Mouse (Mus musculus) induced T-regulatory cell, adult 2 months (primary cell): ENCODE data around the gene Sfta2.
A peak's percentile ranks its signal among the peaks of the same experiment; 100 is the strongest.

Experiments used
- DNase-seq: peaks from one replicate; pipeline ENCODE4 v3.0.0-alpha.2; 2012; ENCODE audit warnings: low read depth

The Sfta2 gene

DNA sequence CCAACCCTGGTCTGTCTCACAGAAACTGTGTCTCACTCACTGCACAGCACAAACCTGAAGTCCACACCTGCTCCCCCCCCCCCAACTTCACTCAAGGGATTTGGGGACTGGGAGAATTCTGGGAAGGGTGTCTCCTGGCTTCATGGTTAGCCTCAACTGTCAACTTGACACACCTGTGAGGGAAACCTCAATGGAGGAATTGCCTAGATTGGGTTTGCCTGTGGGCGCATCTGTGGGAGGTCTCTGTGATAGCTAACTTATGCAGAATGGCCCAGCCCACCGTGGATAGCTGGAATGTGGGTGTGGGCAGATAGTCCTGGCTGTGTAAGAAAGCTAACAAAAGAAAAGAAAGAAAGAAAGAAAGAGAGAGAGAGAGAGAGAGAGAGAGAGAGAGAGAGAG lies at the start of gene Sfta2:
Sfta2 (plus strand) TSS at position 301 of the 400 bp plus-strand sequence.
- DNase-seq = no peak

DNA sequence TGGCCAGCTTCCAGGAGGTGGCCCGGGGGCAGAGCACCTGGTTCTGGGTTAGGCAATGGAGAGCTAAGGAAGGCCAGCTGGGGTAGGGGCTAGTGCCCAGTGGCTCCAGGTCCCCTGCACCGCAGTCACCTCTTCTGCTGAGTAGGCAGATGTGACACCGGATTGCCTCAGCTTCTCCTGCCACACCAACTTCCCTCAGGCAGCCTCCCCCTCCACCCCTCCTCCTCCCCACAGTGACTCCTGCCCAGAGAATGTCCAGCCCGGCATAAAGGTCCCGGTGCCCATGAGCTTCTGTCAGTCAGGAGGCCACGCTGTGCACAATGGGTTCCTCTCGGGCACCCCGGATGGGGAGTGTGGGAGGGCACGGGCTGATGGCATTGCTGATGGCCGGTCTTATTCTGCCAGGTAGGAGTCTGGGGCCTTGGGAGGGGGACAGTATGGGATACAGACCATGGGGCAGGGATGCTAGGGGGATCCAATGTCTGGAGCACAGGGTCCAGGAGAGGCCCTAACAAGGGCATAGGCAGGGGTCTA lies 49.4 kb upstream of the Sfta2 start, which contains the start of gene Cdsn:
Cdsn (plus strand) TSS at position 248 of the 534 bp plus-strand sequence.
- DNase-seq = no peak

DNA sequence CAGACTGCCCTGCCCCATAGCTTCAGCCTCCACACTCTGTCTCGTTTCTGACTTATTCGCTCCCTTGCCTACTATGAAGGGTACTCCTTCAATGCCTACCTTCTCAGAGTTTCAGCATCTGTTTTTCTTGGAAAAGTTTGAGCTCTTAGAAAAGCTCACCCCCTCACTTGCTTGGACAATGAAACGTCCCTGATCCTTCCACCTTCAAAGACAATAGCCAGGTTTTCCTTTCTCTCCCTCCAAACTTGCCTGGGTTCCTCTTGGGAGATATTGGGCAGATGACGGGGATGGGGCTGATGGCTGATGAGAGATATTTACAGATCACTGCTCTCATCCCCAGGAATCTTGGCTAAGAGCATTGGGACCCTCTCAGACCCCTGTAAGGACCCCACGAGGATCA lies 47.0 kb upstream of the Sfta2 start:
- no peak for DNase-seq

DNA sequence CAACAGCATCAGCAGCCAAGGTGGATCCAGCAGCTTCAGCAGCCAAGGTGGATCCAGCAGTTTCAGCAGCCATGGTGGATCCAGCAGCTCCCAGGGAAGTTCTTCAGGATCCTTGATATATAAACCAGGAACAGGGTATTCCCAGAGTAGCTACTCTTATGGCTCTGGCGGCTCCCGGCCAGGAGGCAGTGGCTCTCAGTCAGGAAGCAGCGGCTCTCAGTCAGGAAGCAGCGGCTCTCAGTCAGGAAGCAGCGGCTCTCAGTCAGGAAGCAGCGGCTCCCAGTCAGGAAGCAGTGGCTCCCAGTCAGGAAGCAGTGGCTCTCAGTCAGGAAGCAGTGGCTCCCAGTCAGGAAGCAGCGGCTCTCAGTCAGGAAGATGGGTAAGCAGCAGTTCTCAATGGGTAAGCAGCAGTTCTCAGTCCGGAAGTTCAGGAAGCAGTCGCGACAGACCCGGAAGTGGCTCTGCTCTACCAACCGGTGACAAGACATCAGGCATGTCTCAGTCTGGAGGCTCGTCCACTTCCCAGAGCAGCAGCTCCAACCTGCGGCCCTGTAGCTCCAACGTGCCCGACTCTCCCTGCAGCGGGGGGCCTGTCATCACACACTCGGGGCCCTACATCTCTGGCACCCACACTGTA lies 46.5 kb upstream of the Sfta2 start:
- no peak for DNase-seq

DNA sequence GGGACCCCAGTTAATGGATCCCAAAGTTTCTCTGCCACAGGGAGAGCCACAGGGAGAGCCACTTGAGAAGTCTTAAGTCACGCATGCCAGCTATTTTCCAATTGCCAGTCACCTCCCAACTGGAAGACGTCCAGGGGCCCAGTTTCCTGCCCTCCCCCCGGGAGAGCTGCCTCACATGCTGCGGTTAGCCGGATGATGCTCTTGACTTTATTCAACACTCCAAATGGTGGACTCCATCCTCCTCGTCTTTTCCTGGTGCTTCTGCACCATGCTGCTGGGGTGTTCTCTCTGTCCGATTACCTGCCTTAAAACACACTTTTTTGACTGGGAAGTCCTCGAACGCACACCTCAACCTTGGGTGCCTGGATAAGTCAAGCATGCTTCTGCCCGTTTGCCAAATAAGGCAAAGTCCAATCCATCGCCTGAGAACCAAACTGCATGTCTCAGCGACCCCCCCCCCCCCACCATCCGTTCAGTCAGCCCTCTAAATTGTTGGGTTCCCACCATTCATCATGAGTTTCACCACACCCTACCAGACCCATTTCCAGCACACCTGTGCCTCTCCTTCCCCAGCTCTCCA lies 45.1 kb upstream of the Sfta2 start:
- DNase-seq = no peak

DNA sequence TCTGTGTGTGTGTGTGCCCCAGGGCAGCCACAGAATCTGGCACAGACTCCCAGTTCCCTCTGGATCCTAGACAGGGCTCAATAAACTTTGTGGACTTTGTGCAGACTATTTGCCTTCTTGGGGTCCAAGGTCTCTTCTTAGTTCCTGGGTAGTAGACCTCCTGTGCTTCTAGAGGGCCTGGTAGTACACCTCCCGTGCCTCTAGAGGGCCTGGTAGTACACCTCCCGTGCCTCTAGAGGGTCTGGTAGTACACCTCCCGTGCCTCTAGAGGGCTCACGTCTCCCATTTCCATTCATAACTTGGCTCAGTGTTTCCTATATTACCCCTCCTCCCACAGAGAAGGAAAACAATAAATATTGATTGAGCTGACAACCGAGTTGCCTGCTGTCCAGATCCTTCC lies 44.5 kb upstream of the Sfta2 start:
- DNase-seq = peak; percentile 81

DNA sequence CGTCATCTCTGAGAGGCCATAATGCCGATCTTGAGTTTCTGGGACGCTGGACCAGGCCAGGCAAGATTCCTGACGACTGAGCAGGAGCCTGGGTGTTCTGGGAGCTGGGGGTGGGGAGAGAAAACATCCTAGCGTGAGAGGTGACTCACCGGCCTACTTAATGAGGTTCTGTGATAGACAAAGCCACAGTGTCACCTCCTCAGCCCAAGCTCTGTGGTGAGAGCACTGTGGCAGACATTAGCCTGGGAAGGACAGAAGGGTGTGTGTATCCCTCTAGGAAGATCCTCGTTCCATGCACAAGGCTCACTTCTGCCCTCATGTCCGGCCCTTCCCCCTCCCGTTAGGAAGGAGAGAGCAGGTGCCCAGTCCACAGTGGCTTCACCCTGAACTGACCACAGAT lies 44.0 kb upstream of the Sfta2 start:
- DNase-seq = no peak

DNA sequence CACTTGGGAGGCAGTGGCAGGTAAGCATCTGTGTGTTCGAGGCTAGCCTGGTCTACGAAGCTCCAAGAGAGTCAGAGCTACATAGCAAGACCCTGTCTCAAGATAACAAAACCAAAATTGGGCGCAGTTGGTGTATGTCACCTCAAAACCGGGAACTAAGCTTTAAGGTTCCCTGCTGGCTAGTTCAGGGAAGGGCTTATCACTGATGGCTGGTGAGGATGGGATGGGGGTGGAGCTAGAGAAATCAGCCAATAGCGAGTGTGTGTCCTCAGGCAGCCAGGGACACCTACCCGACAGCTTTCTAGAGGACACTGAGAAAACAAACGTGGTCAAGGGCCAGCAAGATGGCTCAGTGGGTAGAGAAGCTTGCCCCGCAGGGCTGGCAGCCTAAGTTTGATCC lies 43.1 kb upstream of the Sfta2 start:
- DNase-seq = no peak

DNA sequence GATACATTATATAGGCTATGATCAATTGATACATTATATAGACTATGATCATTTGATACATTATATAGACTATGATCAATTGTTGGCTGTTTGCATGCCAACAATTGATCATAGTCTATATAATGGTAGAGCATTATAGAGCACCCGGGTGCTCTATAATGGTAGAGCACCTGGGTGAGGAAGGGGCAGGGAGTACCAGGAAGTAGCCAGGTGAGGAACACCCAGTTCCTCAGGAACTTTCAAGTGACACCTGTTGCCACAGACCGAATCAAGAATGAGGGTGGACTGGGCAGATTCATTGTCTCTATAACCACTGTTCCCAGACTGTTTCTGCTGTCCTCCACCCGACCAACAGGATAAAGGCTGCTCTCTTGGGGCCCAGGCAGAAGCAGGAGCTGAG lies 34.2 kb upstream of the Sfta2 start, which contains the start of gene 2300002M23Rik:
2300002M23Rik (plus strand) TSS at position 301 of the 400 bp plus-strand sequence.
- DNase-seq = no peak

DNA sequence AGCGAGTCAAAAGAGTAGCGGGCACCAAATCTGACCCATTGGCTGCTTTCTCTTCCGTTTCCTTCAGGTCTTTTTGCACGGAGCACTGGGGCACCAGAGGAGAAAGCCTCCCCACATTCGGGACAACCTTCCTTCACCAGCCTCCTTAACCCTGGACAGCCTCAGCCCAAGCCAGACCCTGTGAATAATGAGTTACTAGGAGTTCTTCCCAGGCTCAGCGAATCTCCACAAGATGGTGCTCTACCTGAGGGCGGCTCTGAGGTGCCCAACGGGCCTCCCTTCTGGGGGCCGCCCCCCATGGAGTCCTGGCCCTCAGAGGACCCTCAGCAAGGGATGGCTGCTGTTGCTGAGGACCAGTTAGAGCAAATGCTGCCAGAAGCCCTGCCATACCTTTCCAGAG lies 33.6 kb upstream of the Sfta2 start:
- no peak for DNase-seq

DNA sequence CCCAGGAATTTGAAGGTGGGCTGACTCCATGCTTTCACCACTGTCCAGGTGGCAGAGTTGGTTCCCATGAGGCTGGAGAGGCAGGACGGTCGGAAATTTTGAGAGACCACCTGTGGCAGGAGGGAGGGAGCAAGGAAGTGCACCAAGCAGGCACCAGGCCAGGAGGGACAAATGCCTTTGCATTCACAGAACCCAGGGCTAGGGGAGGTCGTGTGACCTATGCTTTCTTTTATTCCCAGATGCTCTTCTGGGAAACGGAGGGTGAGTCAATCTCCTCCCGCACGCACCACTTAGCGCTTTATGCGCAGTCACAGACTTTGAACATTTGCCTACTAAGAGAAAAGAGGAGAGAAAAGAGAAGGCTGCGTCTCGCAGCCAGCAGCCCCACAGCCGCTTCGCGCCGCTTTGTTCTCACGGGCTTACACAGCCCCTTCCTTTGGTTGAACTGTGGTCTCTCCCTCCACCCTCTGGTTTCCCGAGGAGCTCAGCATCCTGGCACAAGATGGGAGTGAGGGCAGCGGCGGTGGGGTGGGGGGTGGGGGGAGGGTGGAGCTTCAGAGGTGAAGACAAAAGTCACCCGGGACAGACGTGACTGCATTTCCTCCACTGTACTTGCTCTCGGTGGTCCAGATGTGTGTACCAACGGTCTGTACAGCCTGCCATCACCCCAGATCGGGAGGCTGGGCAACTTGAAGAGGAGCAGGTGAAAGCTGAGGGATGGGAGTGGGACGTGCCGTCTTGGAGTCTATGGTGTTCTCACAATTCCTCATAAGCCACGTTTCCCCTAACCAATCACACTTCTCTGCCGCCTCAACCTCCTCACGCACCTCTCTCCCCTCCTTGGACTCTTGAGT lies 32.0 kb upstream of the Sfta2 start:
- no peak for DNase-seq

DNA sequence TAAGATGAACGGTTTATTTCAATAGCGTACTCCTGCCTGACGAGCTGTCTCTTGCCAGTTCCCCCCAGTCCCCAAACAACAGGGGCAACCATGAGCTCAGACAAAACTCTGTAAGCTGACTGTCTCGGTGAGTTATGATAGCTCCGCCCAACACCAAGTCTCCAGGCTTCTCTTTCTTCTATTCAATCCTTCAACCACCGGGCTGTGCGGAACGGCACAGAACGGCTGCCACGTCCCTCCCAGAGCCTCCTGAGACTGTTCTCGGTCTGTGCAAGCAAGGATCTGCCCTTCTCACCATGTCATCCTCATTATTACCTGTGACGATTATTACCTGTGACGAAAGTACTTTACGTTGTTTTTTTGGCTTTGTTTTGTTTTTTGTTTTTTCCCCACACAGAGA lies 30.5 kb upstream of the Sfta2 start:
- no peak for DNase-seq

DNA sequence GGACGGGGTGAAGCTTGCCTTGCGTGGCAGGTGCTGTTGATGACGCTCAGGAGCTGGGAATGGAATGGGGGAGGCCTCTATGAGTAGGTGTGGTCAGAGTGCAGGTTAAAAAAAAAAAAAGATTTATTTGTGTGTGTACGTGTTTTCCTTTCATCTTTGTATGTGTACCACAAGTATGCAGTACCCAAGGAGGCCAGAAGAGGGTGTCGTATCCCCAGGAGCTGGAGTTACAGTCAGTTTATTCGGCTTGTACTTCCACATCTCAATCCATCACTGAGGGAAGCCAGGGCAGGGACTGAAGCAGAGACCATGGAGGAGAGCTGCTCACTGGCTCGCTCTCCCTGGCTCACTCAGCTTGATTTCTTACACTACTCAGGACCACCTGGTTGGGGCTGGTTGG lies 29.9 kb upstream of the Sfta2 start:
- no peak for DNase-seq

DNA sequence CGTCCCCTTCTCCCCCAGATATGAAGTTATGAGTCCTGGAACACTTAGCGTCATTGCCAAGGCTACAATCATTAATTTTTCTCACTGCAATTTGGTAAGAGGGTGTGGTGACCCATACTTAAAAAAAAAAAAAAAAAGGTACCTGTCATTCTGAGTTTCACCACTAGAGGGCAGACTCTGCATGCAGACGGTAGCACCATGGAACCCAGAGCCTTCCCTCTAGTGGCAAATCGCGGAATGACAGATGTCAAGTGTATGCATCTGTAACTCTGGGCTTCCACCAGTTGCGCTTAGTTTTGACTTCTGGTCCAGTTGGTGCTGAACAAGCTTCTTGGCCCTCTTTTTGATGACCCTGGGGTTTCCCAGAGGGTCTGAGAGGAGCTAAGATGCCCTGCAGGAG lies 23.1 kb upstream of the Sfta2 start:
- DNase-seq = peak; percentile 97

DNA sequence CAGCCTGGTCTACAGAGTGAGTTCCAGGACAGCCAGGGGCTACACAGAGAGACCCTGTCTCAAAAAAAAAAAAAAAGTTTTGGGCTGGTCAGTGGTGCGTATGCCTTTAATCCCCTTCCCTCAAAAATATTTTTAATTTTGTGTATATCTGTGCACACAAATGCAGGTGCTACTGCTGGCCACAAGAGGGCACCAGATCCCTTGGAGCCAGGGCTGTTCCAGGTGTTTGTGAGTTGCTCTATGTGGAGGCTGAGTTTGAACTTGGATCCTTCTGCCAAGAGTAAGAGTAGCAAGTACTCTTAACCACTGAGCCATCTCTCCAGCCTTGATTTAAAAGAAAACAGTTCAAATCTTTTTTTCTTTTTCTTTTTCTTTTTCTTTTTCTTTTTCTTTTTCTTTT lies 18.4 kb upstream of the Sfta2 start:
- peak; percentile 55 for DNase-seq

DNA sequence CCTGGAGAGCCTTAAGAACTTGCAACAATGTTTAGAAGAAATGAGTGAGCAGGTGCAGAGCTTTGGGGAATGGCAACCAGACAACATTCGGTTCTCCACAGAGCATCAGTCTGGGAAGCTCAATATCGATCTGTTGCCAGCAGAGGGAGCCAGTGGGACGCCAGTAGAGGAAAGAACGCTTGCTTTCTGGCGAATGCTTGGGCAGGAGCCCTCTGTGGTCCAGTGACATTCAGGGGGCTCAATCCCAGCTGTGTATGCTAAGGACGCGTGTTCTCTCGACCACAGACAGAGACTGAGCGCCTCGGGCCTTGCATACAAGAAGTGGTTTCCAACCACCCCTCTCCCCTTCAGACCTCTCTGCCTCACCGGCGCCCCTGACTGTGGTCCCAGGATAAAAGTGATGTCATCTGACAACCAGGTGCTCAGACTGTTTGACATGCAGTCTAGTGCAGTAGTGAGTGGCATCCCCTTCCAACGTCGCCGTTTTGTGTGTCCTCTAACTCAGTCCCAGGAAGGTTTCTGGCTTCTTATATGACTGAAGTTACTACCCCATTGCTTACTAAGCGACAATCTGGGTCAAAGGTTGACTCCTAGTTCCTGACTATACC lies 16.9 kb upstream of the Sfta2 start:
- DNase-seq = peak; percentile 87

DNA sequence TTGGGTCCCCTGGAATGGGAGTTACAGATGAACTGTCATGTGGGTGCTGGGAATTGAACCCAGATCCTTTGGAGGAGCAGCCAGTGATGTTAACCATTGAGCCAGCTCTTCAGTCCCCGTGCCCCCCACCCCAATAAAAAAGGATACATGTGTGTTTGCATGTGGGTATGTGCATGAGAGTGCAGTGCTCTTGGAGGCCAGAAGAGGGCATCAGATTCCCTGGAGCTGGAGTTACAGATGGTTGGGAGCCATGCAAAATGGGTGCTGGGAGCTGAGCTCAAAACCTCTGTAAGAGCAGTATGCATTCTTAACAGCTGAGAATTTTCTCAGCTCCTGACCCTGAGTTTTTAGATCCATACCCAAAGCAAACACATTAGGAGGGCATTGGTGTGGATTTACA lies 14.1 kb upstream of the Sfta2 start:
- DNase-seq = no peak

DNA sequence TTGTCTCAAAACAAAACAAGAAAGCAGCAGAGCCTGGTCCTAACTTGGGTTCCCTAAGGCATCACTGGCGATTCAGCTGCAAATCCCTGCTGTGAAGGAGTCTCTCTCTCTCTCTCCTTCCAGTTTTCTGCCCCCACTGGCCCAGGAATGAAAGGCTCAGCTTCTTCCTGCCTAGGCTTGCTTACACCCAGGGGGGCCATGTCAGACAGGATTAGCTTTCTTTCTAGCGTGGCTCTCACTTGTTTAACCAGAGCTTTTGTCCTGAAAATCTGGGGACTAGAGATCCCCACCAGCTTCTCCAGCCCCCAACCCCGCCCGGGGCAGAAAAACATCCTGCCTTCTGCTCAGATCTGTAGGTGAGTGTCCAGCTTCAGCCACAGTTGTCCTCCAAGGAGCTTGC lies 13.0 kb upstream of the Sfta2 start:
- DNase-seq = no peak

DNA sequence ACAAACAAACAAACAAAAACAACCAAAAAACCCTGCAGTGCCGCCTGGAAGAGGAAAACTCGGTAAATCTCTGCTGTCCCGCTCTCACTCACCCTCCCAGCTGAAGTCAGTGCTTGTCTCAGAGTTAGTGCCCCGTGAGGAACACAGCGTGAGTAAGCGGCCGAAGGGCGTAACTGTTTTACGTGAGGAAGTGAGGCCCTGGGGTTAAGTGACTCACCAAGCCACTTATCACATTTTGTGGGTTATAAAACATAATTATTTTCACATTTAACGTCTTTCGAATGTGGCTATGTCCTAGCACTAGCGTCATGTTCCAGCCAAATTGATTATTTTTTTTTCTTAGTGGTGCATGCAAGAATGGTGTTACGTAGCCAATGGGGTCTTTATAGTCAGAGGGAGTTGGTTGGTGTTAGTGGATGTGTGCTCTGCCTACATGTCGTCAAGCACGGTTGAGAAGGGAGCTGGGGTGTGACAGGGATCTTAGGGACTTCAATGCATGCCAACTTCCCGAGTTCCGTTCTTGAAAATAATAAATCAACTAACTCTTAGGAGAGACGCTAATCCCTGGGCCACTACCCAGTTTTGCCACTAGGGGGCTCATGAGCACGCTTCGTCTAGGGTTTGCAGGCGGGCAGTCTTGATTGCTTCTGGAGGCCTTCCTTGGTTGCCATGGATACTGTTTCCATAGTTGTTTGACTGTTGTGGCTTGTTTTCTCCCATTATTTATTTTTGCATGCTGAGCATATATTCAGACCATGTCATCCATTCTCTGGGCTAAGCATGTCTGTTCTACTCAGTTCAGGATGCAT lies 10.7 kb upstream of the Sfta2 start:
- DNase-seq = peak; percentile 90

DNA sequence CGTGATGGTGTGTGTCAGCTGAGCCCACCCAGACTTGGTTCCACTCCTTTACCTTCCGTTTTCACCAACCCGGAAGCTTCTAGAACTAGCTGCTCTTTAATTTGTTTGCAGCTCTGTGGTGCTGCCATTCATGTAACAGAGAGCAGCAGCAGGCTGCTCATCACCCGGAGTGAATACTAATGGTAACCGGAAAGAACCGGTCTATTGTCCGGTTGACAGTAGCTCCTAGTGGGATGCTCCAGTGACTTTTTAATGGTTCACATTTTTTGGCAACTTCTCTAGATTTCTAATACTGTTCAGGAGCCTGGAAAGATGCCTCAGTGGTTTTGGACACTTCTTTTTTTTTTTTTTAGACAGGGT lies 10.2 kb upstream of the Sfta2 start:
- no peak for DNase-seq

DNA sequence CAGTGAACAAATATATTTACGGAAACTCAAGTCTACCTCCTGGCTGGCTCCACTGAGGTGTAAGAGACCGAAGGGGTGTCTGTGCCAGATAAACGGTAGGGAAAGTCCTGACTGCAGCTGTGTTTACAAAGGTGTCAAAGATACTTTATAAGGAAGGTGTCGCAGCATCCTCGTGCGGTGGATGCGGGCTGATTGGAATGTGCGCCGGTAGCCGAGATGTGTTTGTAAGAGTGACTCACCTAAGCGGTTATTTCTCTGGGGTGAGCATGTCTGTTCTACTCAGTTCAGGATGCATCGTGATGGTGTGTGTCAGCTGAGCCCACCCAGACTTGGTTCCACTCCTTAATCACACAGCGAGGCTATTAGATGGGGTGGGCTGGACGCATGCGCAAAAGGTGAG lies 9.6 kb upstream of the Sfta2 start:
- no peak for DNase-seq

DNA sequence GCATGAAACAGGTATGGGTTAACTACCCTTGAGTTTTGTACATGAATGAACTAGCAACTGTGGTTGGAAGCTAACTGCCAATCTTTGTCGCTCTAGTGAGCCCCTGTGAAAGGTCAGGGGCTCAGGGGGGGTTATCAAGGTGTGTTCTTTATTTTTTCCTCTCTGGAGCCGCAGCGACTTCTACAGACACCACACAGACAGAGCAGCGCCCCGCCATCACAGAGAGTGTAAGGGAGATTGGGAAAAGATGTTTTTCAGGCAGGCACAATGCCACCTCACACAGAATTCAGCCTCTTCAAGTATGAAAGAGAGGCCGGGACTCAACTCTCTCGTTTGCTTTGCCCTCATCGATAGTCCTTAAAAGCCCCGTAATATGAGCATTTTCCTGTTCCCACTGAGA lies 9.2 kb upstream of the Sfta2 start:
- DNase-seq = no peak
